Mouse (Mus musculus) intestine, postnatal 0 days (tissue): ENCODE measurements at regions not wholly inside any gene's neighbourhood (a gene's known extent, or its start where the extent isn't known, plus 50 kb on each side); places are given as distances from the start of the nearest gene placed in this dataset.
"Not testable (repeated sequence)": the region's sequence is repeated elsewhere in the genome, so short reads cannot be mapped to it uniquely, and the experiment has no call there.

Source experiments
- ATAC-seq: fragments of 200-750 bp; cut with Nextera tagmentation; 2 replicates; pipeline ENCODE4 v1.8.0; 2017; ENCODE audit warnings: mild to moderate bottlenecking, moderate TSS enrichment, moderate library complexity
- H3K27ac ChIP-seq: fragments of 300-500 bp; sonication (generic); 2 replicates; pipeline ENCODE4 v1.5.1; 2014; ENCODE audit warnings: mild to moderate bottlenecking, low read depth, low read length, moderate library complexity
- H3K27me3 ChIP-seq: fragments of 300-500 bp; sonication (generic); replicated peaks from 2 replicates; pipeline ENCODE4 v1.6.1; 2014; ENCODE audit warnings: low read length, mixed read lengths; ENCODE audit not compliant: control insufficient read depth, insufficient read depth
- H3K36me3 ChIP-seq: fragments of 300-500 bp; sonication (generic); 2 replicates; pipeline ENCODE4 v1.6.1; 2014; ENCODE audit warnings: mild to moderate bottlenecking, moderate library complexity; ENCODE audit not compliant: control insufficient read depth, insufficient read depth
- H3K4me1 ChIP-seq: fragments of 300-500 bp; sonication (generic); replicated peaks from 2 replicates; pipeline ENCODE4 v1.6.1; 2014; ENCODE audit warnings: antibody characterized with exemption, low read length, mixed read lengths; ENCODE audit not compliant: control insufficient read depth, insufficient read depth
- H3K4me2 ChIP-seq: fragments of 300-500 bp; sonication (generic); replicated peaks from 2 replicates; pipeline ENCODE4 v1.6.1; 2014; ENCODE audit warnings: low read depth, mild to moderate bottlenecking, moderate library complexity
- H3K4me3 ChIP-seq: fragments of 300-500 bp; sonication (generic); 2 replicates; pipeline ENCODE4 v1.5.1; 2014; ENCODE audit warnings: low read depth, low read length
- H3K9ac ChIP-seq: fragments of 300-500 bp; sonication (generic); 2 replicates; pipeline ENCODE4 v1.6.1; 2014; ENCODE audit warnings: mild to moderate bottlenecking, low read depth, low read length
- H3K9me3 ChIP-seq: fragments of 300-500 bp; sonication (generic); 2 replicates; pipeline ENCODE4 v1.6.1; 2016; ENCODE audit warnings: mixed run types; ENCODE audit not compliant: control insufficient read depth
- CTCF ChIP-seq: sonication (generic); IDR thresholded peaks from 2 replicates; pipeline ENCODE4 v1.5.1; 2016; ENCODE audit warnings: low read depth, mild to moderate bottlenecking, control low read depth, antibody characterized with exemption, moderate library complexity
- WGBS: fragments of 180-500 bp; shearing (Covaris S2); extraction: QIAGEN DNeasy Blood & Tissue Kit; methylation state at CpG from one replicate; pipeline ENCODE4 v1.1.7; 2014; 5-methylcytosine and 5-hydroxymethylcytosine counted together

DNA sequence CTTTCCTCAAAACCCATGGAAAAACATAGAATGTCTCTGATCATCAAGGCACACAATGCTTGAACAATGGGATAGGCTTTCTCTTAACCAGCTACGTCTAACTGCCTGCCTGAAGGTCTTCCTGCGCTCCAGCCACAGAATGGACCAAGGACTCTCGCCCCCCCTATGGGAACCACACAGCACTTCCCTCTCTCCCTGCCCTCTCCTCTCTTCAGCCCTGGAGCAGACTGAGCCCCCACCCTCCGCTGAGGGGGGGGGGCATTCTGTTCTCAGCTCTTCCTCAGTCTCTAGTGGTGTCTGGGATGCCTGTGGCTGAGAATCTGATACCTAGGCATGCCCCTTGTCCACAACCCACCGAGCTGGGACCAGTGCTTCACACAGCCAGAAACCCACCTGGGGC, 222.3 kb upstream of the Cntn5 start:
- no peaks in the 10 kb centered on the region for H3K36me3 ChIP-seq
- no peak overlapping the region for H3K4me3 ChIP-seq
- H3K4me2 ChIP-seq = no peak overlapping the region
- no peak overlapping the region for H3K9ac ChIP-seq
- no peaks in the 10 kb centered on the region for H3K9me3 ChIP-seq
- no peaks in the 10 kb centered on the region for H3K4me1 ChIP-seq
- 78% methylated on average over 5 of the region's 5 CpGs for WGBS
- no peak for TF ChIP-seq CTCF
- no peak overlapping the region for H3K27ac ChIP-seq
- no peak for ATAC-seq
- no peaks in the 10 kb centered on the region for H3K27me3 ChIP-seq

DNA sequence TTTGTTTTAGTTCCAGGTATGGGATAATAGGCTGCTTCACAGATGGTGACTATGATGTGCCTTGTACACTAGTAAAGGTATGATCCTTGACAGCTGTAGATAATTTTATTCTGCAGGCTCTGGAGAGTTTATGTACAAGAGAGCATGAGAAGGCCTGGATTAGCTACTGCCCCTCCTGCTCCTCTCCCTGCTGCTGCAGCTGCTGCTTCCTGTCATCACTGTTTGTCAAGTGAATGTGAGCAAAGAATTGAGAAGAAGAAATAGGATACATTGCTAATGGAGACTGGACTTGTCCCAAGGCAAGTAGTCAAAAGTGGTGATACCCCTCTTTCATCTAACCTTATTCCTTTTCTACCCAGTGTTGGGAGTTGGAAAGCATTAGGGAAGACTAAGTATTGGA, 214.6 kb upstream of the Cntn5 start:
- no peaks in the 10 kb centered on the region for H3K4me1 ChIP-seq
- no peaks in the 10 kb centered on the region for H3K9me3 ChIP-seq
- TF ChIP-seq CTCF = no peak
- no peaks in the 10 kb centered on the region for H3K36me3 ChIP-seq
- ATAC-seq = no peak
- H3K9ac ChIP-seq = no peak overlapping the region
- no peak overlapping the region for H3K4me2 ChIP-seq
- no peak overlapping the region for H3K4me3 ChIP-seq
- H3K27ac ChIP-seq = no peak overlapping the region
- H3K27me3 ChIP-seq = no peaks in the 10 kb centered on the region

DNA sequence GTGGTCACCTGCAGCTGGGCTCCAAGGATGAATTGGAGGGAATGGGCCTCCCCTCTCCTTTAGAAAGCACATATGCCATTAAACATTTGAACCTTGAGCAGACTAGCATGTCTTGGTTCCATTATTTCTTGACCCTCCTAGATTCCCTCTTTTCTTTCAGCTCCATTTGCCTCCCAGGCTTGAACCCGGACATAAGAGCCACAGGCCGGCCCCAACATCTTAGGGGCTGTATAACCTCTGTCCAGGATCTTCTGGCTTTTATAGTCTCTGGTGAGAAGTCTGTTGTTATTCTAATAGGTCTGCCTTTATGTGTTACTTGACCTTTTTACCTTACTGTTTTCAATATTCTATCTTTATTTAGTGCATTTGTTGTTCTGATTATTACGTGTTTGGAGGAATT, 203.3 kb upstream of the Cntn5 start:
- not testable (repeated sequence) for H3K27ac ChIP-seq, H3K4me1 ChIP-seq, ATAC-seq, H3K4me2 ChIP-seq, H3K4me3 ChIP-seq, H3K27me3 ChIP-seq, H3K9ac ChIP-seq, H3K9me3 ChIP-seq, H3K36me3 ChIP-seq
- 80% methylated on average over 3 of the region's 3 CpGs for WGBS

DNA sequence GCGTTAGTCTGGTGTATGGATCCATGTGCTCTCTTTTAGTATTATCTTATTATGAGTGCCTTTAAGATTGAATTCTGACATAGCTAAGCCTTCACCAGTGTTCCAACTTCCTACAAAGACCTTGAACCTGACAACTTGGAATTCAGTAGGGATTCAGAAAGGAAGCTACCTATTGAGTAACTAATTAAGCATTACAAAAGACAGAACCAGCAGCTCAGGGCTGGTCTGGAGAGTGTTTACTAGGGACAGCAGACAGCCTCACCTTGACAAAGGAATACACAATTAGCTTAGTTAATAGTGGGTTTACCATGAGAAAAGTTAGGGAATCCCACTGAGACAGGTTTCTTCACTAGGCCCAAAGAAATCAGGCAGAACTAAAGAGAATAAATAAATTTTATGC, 202.6 kb upstream of the Cntn5 start:
- not testable (repeated sequence) for H3K4me2 ChIP-seq, H3K4me3 ChIP-seq, H3K27me3 ChIP-seq, H3K9me3 ChIP-seq, H3K4me1 ChIP-seq, ATAC-seq, H3K27ac ChIP-seq, H3K36me3 ChIP-seq, H3K9ac ChIP-seq
- WGBS = 97% methylated on average over 1 of the region's 1 CpGs

DNA sequence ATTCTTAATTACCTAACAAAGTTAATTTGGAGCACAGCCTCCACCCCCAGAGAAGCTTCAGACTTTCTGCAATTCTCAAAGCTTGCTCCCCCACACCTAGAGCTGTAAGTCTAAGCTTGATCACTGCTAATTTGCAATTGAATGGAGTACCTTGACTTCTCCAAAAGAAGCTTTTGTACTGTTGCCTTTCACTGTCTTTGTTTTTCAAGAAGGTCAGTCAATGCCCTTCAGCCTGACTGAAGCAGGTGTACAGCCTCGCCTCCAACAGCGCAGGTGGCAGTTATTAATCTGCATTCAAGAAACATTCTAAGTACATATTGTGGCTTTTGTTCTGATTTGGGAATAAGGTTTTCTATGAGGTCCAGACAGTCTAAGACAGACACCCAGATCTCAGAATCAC, 201.7 kb upstream of the Cntn5 start:
- ATAC-seq = no peak
- WGBS = 93% methylated on average over 2 of the region's 2 CpGs
- no peak overlapping the region for H3K27ac ChIP-seq
- no peak overlapping the region for H3K4me3 ChIP-seq
- 0 out of 2 replicates have a peak, but pooled peaks cover 6% of the 10 kb centered on the region for H3K9me3 ChIP-seq
- no peak overlapping the region for H3K4me2 ChIP-seq
- H3K4me1 ChIP-seq = no peaks in the 10 kb centered on the region
- no peak overlapping the region for H3K9ac ChIP-seq
- H3K36me3 ChIP-seq = no peaks in the 10 kb centered on the region
- no peaks in the 10 kb centered on the region for H3K27me3 ChIP-seq
- TF ChIP-seq CTCF = no peak

DNA sequence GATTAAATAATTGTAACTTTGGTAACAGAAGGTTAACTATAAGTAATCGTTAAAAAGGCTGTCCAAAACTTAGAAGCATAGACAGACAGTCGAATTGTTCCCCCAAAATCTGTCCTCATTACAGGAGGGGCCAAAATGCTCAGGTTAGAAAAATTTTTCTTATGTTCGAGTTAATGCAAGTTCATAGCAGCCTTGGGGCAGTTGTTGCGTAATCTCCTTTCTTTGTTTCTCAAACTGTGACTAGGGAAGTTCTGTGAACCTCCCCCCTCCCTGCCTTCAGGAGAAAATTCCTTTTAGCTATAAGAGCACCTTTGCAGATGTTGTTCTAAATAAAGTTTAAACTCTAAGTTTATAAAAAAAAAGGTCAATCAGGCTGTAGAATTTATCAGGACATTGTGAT, 198.9 kb upstream of the Cntn5 start:
- no peaks in the 10 kb centered on the region for H3K36me3 ChIP-seq
- no peak overlapping the region for H3K9ac ChIP-seq
- H3K4me3 ChIP-seq = no peak overlapping the region
- ATAC-seq = no peak
- H3K27me3 ChIP-seq = no peaks in the 10 kb centered on the region
- WGBS = 79% methylated on average over 4 of the region's 4 CpGs
- H3K27ac ChIP-seq = no peak overlapping the region
- no peak overlapping the region for H3K4me2 ChIP-seq
- H3K9me3 ChIP-seq = 0 out of 2 replicates have a peak, but pooled peaks cover 6% of the 10 kb centered on the region
- no peaks in the 10 kb centered on the region for H3K4me1 ChIP-seq
- no peak for TF ChIP-seq CTCF

DNA sequence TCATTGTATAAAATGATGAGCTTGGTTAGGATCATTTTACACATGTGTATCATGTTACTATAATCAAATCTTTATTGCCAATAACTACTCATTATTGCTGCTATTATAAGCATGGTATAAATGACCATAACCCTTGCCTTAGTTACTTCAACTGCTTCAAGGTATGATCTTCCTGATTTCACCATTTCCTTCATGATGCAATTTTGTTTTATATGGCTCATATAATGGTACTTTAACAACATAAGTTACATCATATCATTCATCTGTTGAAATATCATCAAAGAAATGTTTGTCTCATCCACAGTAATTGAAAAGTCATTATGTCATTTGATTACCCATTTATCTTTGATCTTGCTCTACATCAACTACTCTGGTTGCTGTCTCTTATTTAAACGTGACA, 188.3 kb upstream of the Cntn5 start:
- no peaks in the 10 kb centered on the region for H3K9me3 ChIP-seq
- TF ChIP-seq CTCF = no peak
- H3K36me3 ChIP-seq = no peaks in the 10 kb centered on the region
- no peak overlapping the region for H3K4me3 ChIP-seq
- H3K4me2 ChIP-seq = no peak overlapping the region
- 67% methylated on average over 1 of the region's 1 CpGs for whole genome bisulfite sequencing
- H3K27me3 ChIP-seq = no peaks in the 10 kb centered on the region
- no peak overlapping the region for H3K27ac ChIP-seq
- H3K9ac ChIP-seq = no peak overlapping the region
- ATAC-seq = no peak
- H3K4me1 ChIP-seq = no peaks in the 10 kb centered on the region

DNA sequence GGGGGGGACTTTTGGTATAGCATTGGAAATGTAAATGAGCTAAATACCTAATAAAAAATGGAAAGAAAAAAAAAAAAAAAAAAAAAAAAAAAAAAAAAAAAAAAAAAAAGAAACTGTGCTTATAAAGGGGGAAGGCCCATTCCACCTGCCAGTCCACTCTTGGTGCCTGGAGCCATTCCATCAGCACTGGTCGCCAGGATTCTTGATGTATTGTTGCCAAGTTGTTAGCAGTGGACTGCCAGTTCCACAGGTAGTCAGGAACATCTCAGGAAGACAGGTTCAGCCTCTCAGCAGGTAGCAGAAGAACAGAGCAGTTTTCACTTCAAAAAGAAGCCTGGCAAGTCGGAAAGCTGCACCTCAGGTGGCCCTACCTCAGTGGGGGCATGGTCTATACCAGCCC, 162.6 kb upstream of the Cntn5 start:
- H3K4me1 ChIP-seq, H3K9me3 ChIP-seq, H3K36me3 ChIP-seq, H3K9ac ChIP-seq, H3K4me3 ChIP-seq, H3K27me3 ChIP-seq, ATAC-seq, H3K4me2 ChIP-seq, H3K27ac ChIP-seq: not testable (repeated sequence)
- 48% methylated on average over 2 of the region's 2 CpGs for whole genome bisulfite sequencing
